Mouse (Mus musculus) liver, postnatal 0 days (tissue): Measurements from ENCODE around the gene Hnrnpa2b1.

Source experiments
- CTCF ChIP-seq: sonication (generic); IDR thresholded peaks from 2 replicates; pipeline ENCODE4 v1.5.1; 2016; ENCODE audit warnings: antibody characterized with exemption, low read depth
- EP300 ChIP-seq: IDR thresholded peaks from 2 replicates; pipeline ENCODE4 v1.6.1; 2016; ENCODE audit warnings: antibody characterized with exemption, low read depth, mild to moderate bottlenecking

DNA sequence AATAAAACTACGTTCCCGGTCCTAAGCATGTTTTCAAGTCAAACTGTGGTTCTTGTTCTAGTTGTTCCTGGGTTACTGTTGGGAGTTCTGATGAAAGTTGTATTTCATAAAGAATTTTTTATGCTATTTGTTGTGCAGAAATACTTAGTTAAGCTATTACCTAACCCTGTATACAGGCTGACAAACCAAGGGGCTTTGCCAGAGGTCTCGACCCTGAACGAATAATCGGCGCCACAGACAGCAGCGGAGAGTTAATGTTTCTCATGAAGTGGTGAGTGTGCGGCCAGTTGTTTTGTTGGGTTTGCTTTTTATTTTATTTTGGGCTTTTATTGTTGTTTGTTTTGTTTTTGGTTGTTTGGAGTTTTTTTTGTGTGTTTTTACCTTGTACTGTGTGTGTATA is 11.9 kb upstream of the Hnrnpa2b1 start:
- TF ChIP-seq CTCF = no peak
- TF ChIP-seq EP300 = no peak
